Mouse (Mus musculus) hindbrain, postnatal 0 days (tissue): ENCODE data around the gene Adamts5. TPM values are rescaled to one million over a fixed set of nuclear protein-coding genes. Genes with fewer than 3 reads are reported as not detected.

ENCODE experiments used
- ATAC-seq: fragments of 200-750 bp; cut with Nextera tagmentation; 2 replicates; pipeline ENCODE4 v1.8.0; 2017; ENCODE audit warnings: mild to moderate bottlenecking, moderate TSS enrichment, moderate library complexity
- DNase-seq: peaks from one replicate; pipeline ENCODE4 v3.0.0-alpha.2; 2015; ENCODE audit warnings: low spot score
- H3K27ac ChIP-seq: fragments of 300-500 bp; sonication (generic); 2 replicates; pipeline ENCODE4 v1.5.1; 2014; ENCODE audit warnings: mild to moderate bottlenecking
- H3K27me3 ChIP-seq: fragments of 300-500 bp; sonication (generic); 2 replicates; pipeline ENCODE4 v1.6.1; 2014; ENCODE audit warnings: low read length, mixed read lengths; ENCODE audit not compliant: insufficient read depth
- H3K36me3 ChIP-seq: fragments of 300-500 bp; sonication (generic); 2 replicates; pipeline ENCODE4 v1.6.1; 2014; ENCODE audit warnings: low read length, mixed read lengths; ENCODE audit not compliant: insufficient read depth
- H3K4me1 ChIP-seq: fragments of 300-500 bp; sonication (generic); 2 replicates; pipeline ENCODE4 v1.6.1; 2014; ENCODE audit warnings: antibody characterized with exemption, low read length, mixed read lengths; ENCODE audit not compliant: insufficient read depth
- H3K4me2 ChIP-seq: fragments of 300-500 bp; sonication (generic); 2 replicates; pipeline ENCODE4 v1.6.1; 2014; ENCODE audit warnings: low read depth, mild to moderate bottlenecking, low read length, moderate library complexity, mixed read lengths
- H3K4me3 ChIP-seq: fragments of 300-500 bp; sonication (generic); 2 replicates; pipeline ENCODE4 v1.5.1; 2014; ENCODE audit warnings: low read length
- H3K9ac ChIP-seq: fragments of 300-500 bp; sonication (generic); replicated peaks from 2 replicates; pipeline ENCODE4 v1.6.1; 2014; ENCODE audit warnings: mild to moderate bottlenecking, low read length, moderate library complexity, mixed read lengths
- H3K9me3 ChIP-seq: fragments of 300-500 bp; sonication (generic); 2 replicates; pipeline ENCODE4 v1.6.1; 2016; ENCODE audit warnings: low read length, mixed read lengths
- CTCF ChIP-seq: IDR thresholded peaks from 2 replicates; pipeline ENCODE4 v1.5.1; 2016; ENCODE audit warnings: antibody characterized with exemption, control low read depth, low read depth
- WGBS: fragments of 180-500 bp; shearing (Covaris S2); extraction: QIAGEN DNeasy Blood & Tissue Kit; methylation state at CpG from one replicate; pipeline ENCODE4 v1.1.7; 2014; 5-methylcytosine and 5-hydroxymethylcytosine counted together
- polyA plus RNA-seq: library from polyadenylated mRNA; unstranded; fragments of >200 nt; fragmentation: Nextera tagmentation; extraction: Ambion mirVana; gene quantifications from 2 replicates; pipeline ENCODE4 v1.2.1, GENCODE M21; 2015
- total RNA-seq: library from RNA; depleted of rRNA; stranded (reverse); fragments of >200 nt; gene quantifications from 2 replicates; pipeline ENCODE4 v1.2.3, GENCODE M21; 2014; rRNA removed

Adamts5 gene
- total and polyA plus RNA-seq, 2 experiments from 2014 or later, result 3.4 to 4.1 TPM

- Histone ChIP-seq H3K9ac (no peak overlapping the region), H3K4me2 (no peak overlapping the region), H3K36me3 (no peaks in the 10 kb centered on the region), H3K27ac (no peak overlapping the region), H3K4me1 (no peaks in the 10 kb centered on the region), H3K4me3 (no peak overlapping the region), H3K9me3 (no peaks in the 10 kb centered on the region), H3K27me3 (no peaks in the 10 kb centered on the region)
- DNase-seq (no peak), ATAC-seq (no peak)
- no peak for TF ChIP-seq CTCF
- WGBS, result 78% methylated on average over 3 of the region's 3 CpGs
Measured at GRCm38 (mm10) chr16:85827066-85827465, 74.6 kb downstream of the Adamts5 start.

- Histone ChIP-seq H3K4me2 (no peak overlapping the region), H3K27me3 (no peaks in the 10 kb centered on the region), H3K4me3 (no peak overlapping the region), H3K36me3 (no peaks in the 10 kb centered on the region), H3K4me1 (no peaks in the 10 kb centered on the region), H3K9me3 (no peaks in the 10 kb centered on the region), H3K9ac (no peak overlapping the region), H3K27ac (no peak overlapping the region)
- 78% methylated on average over 5 of the region's 5 CpGs for WGBS
- no peak for ATAC-seq
- no peak for DNase-seq
- TF ChIP-seq CTCF, result no peak
Measured at GRCm38 (mm10) chr16:85822330-85822916, 79.2 kb downstream of the Adamts5 start.

GRCm38 (mm10) chr16:85819808-85820458 lies 81.7 kb downstream of the Adamts5 start:
- peak; percentile 67 for TF ChIP-seq CTCF
- H3K4me1 ChIP-seq, result no peaks in the 10 kb centered on the region
- H3K9me3 ChIP-seq, result no peaks in the 10 kb centered on the region
- DNase-seq, result peak; percentile 77
- WGBS, result 53% methylated on average over 5 of the region's 5 CpGs
- no peaks in the 10 kb centered on the region for H3K36me3 ChIP-seq
- ATAC-seq, result peak; percentile 63; the same call in 1 of the 2 replicates
- no peak overlapping the region for H3K4me3 ChIP-seq
- no peak overlapping the region for H3K9ac ChIP-seq
- no peaks in the 10 kb centered on the region for H3K27me3 ChIP-seq
- H3K4me2 ChIP-seq, result no peak overlapping the region
- H3K27ac ChIP-seq, result no peak overlapping the region

GRCm38 (mm10) chr16:85814116-85814515 lies 87.5 kb downstream of the Adamts5 start:
- no peak overlapping the region for H3K4me3 ChIP-seq
- H3K27me3 ChIP-seq, result no peaks in the 10 kb centered on the region
- H3K4me1 ChIP-seq, result no peaks in the 10 kb centered on the region
- WGBS, result 92% methylated on average over 2 of the region's 2 CpGs
- no peak overlapping the region for H3K9ac ChIP-seq
- no peak overlapping the region for H3K27ac ChIP-seq
- H3K36me3 ChIP-seq, result no peaks in the 10 kb centered on the region
- no peaks in the 10 kb centered on the region for H3K9me3 ChIP-seq
- TF ChIP-seq CTCF, result no peak
- DNase-seq, result no peak
- no peak overlapping the region for H3K4me2 ChIP-seq
- ATAC-seq, result no peak

GRCm38 (mm10) chr16:85807626-85808025 lies 94.0 kb downstream of the Adamts5 start:
- DNase-seq (peak; percentile 80), ATAC-seq (no peak)
- Histone ChIP-seq H3K4me3 (no peak overlapping the region), H3K27me3 (no peaks in the 10 kb centered on the region), H3K4me1 (0 out of 2 replicates have a peak, but pooled peaks cover 4% of the 10 kb centered on the region), H3K4me2 (0 out of 2 replicates have a peak overlapping the region, but pooled peaks have one; percentile 13), H3K9me3 (no peaks in the 10 kb centered on the region), H3K9ac (no peak overlapping the region), H3K36me3 (no peaks in the 10 kb centered on the region), H3K27ac (no peak overlapping the region)
- WGBS, result 18% methylated on average over 2 of the region's 2 CpGs
- TF ChIP-seq CTCF, result peak; percentile 67

- H3K27ac ChIP-seq, result no peak overlapping the region
- H3K27me3 ChIP-seq, result no peaks in the 10 kb centered on the region
- no peak overlapping the region for H3K9ac ChIP-seq
- no peaks in the 10 kb centered on the region for H3K9me3 ChIP-seq
- no peak for ATAC-seq
- H3K4me3 ChIP-seq, result no peak overlapping the region
- peak; percentile 89 for DNase-seq
- H3K36me3 ChIP-seq, result no peaks in the 10 kb centered on the region
- WGBS, result 24% methylated on average over 3 of the region's 3 CpGs
- H3K4me1 ChIP-seq, result 0 out of 2 replicates have a peak, but pooled peaks cover 6% of the 10 kb centered on the region
- peak; percentile 72 for TF ChIP-seq CTCF
- H3K4me2 ChIP-seq, result 0 out of 2 replicates have a peak overlapping the region, but pooled peaks have one; percentile 13
Measured at GRCm38 (mm10) chr16:85807072-85807471, 94.6 kb downstream of the Adamts5 start.

Other genes starting within 250 kb of the Adamts5 start
- 20.7 and 38.0 TPM in 2 replicates for gene Adamts1, start 98.7 kb downstream of the Adamts5 start, total RNA-seq
- gene Adamts1, start 98.7 kb downstream of the Adamts5 start, polyA plus RNA-seq, result 9.8 and 10.3 TPM in 2 replicates